Mouse (Mus musculus): ENCODE measurements at regions not wholly inside any gene's neighbourhood (a gene's known extent, or its start where the extent isn't known, plus 50 kb on each side); places are given as distances from the start of the nearest gene placed in this dataset.
A peak's percentile ranks its signal among the peaks of the same experiment; 100 is the strongest.

DNA sequence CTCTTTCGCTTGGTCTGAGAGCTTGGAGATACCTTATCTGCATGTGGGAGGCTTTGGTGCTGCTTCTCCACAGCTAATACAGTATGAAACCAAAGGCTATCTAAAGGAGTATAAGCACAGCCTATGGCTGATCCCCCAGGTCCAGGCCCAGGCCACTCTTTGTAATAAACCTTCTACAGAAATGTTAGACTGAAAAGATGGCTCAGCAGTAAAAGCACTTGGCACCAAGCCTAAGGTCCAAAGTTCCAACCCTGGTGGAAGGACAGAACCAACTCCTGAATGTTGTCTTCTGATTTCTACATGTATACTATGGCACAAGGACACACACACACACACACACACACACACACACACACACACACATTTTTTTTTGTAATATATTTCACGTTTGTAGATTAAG lies 1397.2 kb upstream of the Cntnap5a start:
- DNase-seq (ENCODE audit: low spot score): no peak

DNA sequence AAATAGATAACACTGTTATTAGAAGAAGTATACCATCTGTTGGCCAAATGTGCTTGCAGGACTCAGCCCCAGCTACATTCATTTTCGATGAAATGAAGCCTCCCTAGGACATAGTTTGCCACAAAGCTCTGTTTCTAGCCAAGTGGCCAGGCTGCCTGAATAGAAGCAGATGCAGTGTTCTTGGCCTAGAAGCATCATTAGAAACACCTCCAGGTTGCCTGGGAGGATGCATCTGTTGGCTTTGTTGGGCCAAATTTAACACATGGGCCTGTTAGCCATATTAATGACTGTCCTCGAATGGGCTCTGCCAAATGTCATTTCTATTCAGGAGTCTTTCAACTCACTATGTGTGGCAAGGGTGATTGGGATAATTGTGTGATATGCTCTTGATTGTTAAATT lies 1354.0 kb upstream of the Cntnap5a start:
- DNase-seq (ENCODE audit: low spot score): no peak

DNA sequence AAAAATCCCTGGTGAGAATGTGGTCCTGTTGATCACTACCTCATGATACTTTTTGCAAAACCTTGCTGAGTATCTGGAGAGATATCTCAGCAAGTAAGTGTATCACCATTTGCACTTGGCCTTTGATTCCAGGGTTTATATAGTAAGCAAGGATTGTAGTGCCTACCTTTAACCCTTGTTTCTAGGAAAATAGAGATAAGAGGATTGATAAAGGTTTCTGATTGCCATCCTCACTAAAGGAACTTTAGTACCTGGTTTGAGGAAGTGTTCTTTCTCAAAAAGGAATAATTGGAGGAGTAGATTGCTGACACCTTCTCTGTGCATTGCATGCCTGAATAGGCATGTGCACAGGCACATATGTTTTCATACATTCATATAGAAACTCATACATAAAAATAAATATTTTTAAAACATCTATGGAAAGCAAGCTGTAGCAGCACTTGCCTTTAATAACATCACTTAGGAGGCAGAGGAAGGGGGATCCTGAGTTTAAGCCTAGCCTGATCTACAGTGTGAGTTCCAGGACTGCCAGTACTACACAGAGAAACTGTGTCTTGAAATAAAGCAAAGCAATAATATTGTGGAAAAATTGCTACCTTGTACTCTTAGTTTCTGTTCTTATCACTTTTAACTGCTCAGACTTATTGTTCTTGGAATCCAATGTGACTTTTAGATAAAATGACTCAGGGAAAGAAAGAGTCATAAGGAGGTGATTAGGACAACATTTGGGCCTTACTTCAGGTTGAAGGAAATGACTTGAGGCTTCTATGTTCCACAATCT lies 1326.2 kb upstream of the Cntnap5a start:
- DNase-seq (ENCODE audit: low spot score): no peak

DNA sequence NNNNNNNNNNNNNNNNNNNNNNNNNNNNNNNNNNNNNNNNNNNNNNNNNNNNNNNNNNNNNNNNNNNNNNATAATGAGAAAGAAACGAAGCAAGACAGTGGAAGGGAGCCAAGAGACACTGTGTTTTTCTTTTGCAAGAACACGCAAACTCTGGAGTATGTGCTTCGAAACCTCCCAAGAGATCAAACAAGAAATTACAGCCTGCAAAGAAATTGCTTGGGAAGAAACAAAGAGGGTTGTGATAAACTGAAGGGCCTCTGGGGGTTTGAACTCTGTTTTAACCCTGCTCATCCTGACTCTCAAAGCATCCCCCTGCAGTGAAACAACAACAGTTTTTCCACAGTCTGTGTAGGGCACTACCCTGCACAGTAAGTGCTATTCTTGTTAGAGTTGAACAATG lies 1292.5 kb upstream of the Cntnap5a start:
- peak; percentile 29 for DNase-seq (ENCODE audit: low spot score)

Data from heart, adult 8-10 months (tissue).